Mouse (Mus musculus) myocyte (in vitro differentiated cells): Measurements from ENCODE around the gene Fam166a. TPM values are rescaled to one million over a fixed set of nuclear protein-coding genes. Genes with fewer than 3 reads are reported as not detected.

Experiments used
- H3K27me3 ChIP-seq: one replicate; pipeline ENCODE4 v1.6.1; 2011; ENCODE audit not compliant: control insufficient read depth, insufficient read depth, insufficient read length
- H3K36me3 ChIP-seq: one replicate; pipeline ENCODE4 v1.6.1; 2011; ENCODE audit not compliant: control insufficient read depth, insufficient read depth
- H3K4me2 ChIP-seq: one replicate; pipeline ENCODE4 v1.6.1; 2011; ENCODE audit warnings: low read depth, control low read depth
- H3K4me3 ChIP-seq: one replicate; pipeline ENCODE4 v1.5.1; 2011; ENCODE audit warnings: mild to moderate bottlenecking, control low read depth, moderate library complexity
- H3K79me2 ChIP-seq: one replicate; pipeline ENCODE4 v1.6.1; 2011; ENCODE audit not compliant: control insufficient read depth, insufficient read depth
- H3ac ChIP-seq: one replicate; pipeline ENCODE4 v1.6.1; 2011; ENCODE audit not compliant: control insufficient read depth, insufficient read length
- CEBPB ChIP-seq: IDR thresholded peaks from 2 replicates; pipeline ENCODE4 v1.6.1; 2011; ENCODE audit warnings: mild to moderate bottlenecking, moderate library complexity; ENCODE audit not compliant: poor library complexity, insufficient read depth, severe bottlenecking
- E2F4 ChIP-seq: IDR thresholded peaks from one replicate; pipeline ENCODE4 v1.6.1; 2011; ENCODE audit warnings: mild to moderate bottlenecking, control low read depth, moderate library complexity; ENCODE audit not compliant: insufficient read depth
- MAX ChIP-seq: IDR thresholded peaks from one replicate; pipeline ENCODE4 v1.6.1; 2011; ENCODE audit warnings: low read depth, mild to moderate bottlenecking, control low read depth
- MYOD1 ChIP-seq, 3 experiments: IDR thresholded peaks; one replicate each; pipeline ENCODE4 v1.6.1; 2011; ENCODE audit warnings: control low read depth in 2 of 3, low read depth in 2 of 3, mild to moderate bottlenecking in 2 of 3, moderate library complexity in 1 of 3; ENCODE audit not compliant: insufficient read length in 2 of 3, control insufficient read depth in 1 of 3
- MYOG ChIP-seq, 3 experiments: IDR thresholded peaks; one replicate each; pipeline ENCODE4 v1.6.1; 2011; ENCODE audit warnings: control low read depth in 2 of 3, low read depth in 2 of 3, mild to moderate bottlenecking in 2 of 3; ENCODE audit not compliant: insufficient read length in 2 of 3, control insufficient read depth in 1 of 3, insufficient read depth in 1 of 3
- POLR2A ChIP-seq: IDR thresholded peaks from one replicate; pipeline ENCODE4 v1.6.1; 2011; ENCODE audit warnings: low read depth, mild to moderate bottlenecking, control low read depth, moderate library complexity; ENCODE audit not compliant: insufficient read length
- POLR2AphosphoS2 ChIP-seq: IDR thresholded peaks from one replicate; pipeline ENCODE4 v1.6.1; 2011; ENCODE audit warnings: low read depth, control low read depth; ENCODE audit not compliant: insufficient read length
- REST ChIP-seq: IDR thresholded peaks from one replicate; pipeline ENCODE4 v1.6.1; 2011; ENCODE audit warnings: mild to moderate bottlenecking, control low read depth, moderate library complexity; ENCODE audit not compliant: insufficient read depth, insufficient read length
- SRF ChIP-seq: IDR thresholded peaks from one replicate; pipeline ENCODE4 v1.6.1; 2011; ENCODE audit warnings: low read depth; ENCODE audit not compliant: control insufficient read depth, insufficient read length
- TCF12 ChIP-seq: IDR thresholded peaks from one replicate; pipeline ENCODE4 v1.6.1; 2011; ENCODE audit warnings: mild to moderate bottlenecking, control low read depth; ENCODE audit not compliant: poor library complexity, insufficient read depth, severe bottlenecking
- TCF3 ChIP-seq: IDR thresholded peaks from one replicate; pipeline ENCODE4 v1.6.1; 2011; ENCODE audit warnings: low read depth, control low read depth; ENCODE audit not compliant: insufficient read length
- USF1 ChIP-seq: IDR thresholded peaks from one replicate; pipeline ENCODE4 v1.6.1; 2011; ENCODE audit warnings: low read depth, mild to moderate bottlenecking, control low read depth, moderate library complexity
- polyA plus RNA-seq: library from polyadenylated mRNA; unstranded; fragments of >200 nt; fragmentation: generic; extraction: Trizol; gene quantifications from one replicate; pipeline ENCODE4 v1.2.1, GENCODE M21; 2012; ENCODE audit warnings: missing spikeins

Fam166a gene
- polyA plus RNA-seq, 1 experiment = 0.48 TPM

GRCm38 (mm10) chr2:25233421-25233820 lies 14.9 kb downstream of the Fam166a start:
- Histone ChIP-seq H3ac (no peak overlapping the region), H3K79me2 (no peaks in the 10 kb centered on the region), H3K4me3 (no peak overlapping the region), H3K27me3 (peaks cover 69% of the 10 kb centered on the region), H3K36me3 (no peaks in the 10 kb centered on the region), H3K4me2 (no peak overlapping the region)
- TF ChIP-seq USF1 (no peak), POLR2A (no peak), TCF12 (no peak), REST (no peak), CEBPB (no peak), MYOG (IDR thresholded peaks at IDR 0.05; ENCODE audit: control insufficient read depth in 1 of 3, insufficient read depth in 1 of 3, insufficient read length in 2 of 3, low read depth in 2 of 3) (no peak), MAX (no peak), TCF3 (no peak), E2F4 (no peak), MYOD1 (IDR thresholded peaks at IDR 0.05; ENCODE audit: control insufficient read depth in 1 of 3, insufficient read length in 2 of 3, low read depth in 2 of 3) (no peak), POLR2AphosphoS2 (no peak), SRF (no peak)

GRCm38 (mm10) chr2:25234050-25234449 lies 15.5 kb downstream of the Fam166a start, which contains the start of gene Slc34a3:
TSS of gene Slc34a3 (minus strand) at chr2:25234364.
- H3K36me3 ChIP-seq = no peaks in the 10 kb centered on the region
- TF ChIP-seq TCF12 (no peak), CEBPB (no peak), MAX (no peak), REST (no peak)
- H3K4me2 ChIP-seq = no peak within 1 kb of the TSS
- no peak within 1 kb of the TSS for H3ac ChIP-seq
- H3K4me3 ChIP-seq = no peak within 1 kb of the TSS
- H3K79me2 ChIP-seq = no peaks in the 10 kb centered on the region
- H3K27me3 ChIP-seq = peaks cover 69% of the 10 kb centered on the region

- Histone ChIP-seq H3K4me2 (no peak overlapping the region), H3ac (no peak overlapping the region), H3K27me3 (peaks cover 69% of the 10 kb centered on the region), H3K79me2 (no peaks in the 10 kb centered on the region), H3K36me3 (no peaks in the 10 kb centered on the region), H3K4me3 (no peak overlapping the region)
- no peak for TF ChIP-seq CEBPB
- TF ChIP-seq MYOG (IDR thresholded peaks at IDR 0.05; ENCODE audit: control insufficient read depth in 1 of 3, insufficient read depth in 1 of 3, insufficient read length in 2 of 3, low read depth in 2 of 3) = no peak
- no peak for TF ChIP-seq MAX
- TF ChIP-seq SRF = no peak
- TF ChIP-seq TCF12 = no peak
- TF ChIP-seq REST = no peak
Observed at GRCm38 (mm10) chr2:25234551-25235220, 16.1 kb downstream of the Fam166a start.

- peaks cover 55% of the 10 kb centered on the region for H3K27me3 ChIP-seq
- no peak for TF ChIP-seq SRF
- no peak for TF ChIP-seq POLR2A
- TF ChIP-seq MYOG (IDR thresholded peaks at IDR 0.05; ENCODE audit: control insufficient read depth in 1 of 3, insufficient read depth in 1 of 3, insufficient read length in 2 of 3, low read depth in 2 of 3) = no peak
- no peak for TF ChIP-seq MAX
- TF ChIP-seq E2F4 = no peak
- no peak for TF ChIP-seq USF1
- no peak for TF ChIP-seq TCF12
- no peak for TF ChIP-seq MYOD1 (IDR thresholded peaks at IDR 0.05; ENCODE audit: control insufficient read depth in 1 of 3, insufficient read length in 2 of 3, low read depth in 2 of 3)
- no peak for TF ChIP-seq CEBPB
- TF ChIP-seq TCF3 = no peak
- no peak for TF ChIP-seq POLR2AphosphoS2
- no peak for TF ChIP-seq REST
- H3K36me3 ChIP-seq = no peaks in the 10 kb centered on the region
- no peak within 1 kb of the TSS for H3K4me2 ChIP-seq
- no peaks in the 10 kb centered on the region for H3K79me2 ChIP-seq
- no peak within 1 kb of the TSS for H3ac ChIP-seq
- no peak within 1 kb of the TSS for H3K4me3 ChIP-seq
Observed at GRCm38 (mm10) chr2:25236614-25237013, 18.1 kb downstream of the Fam166a start, which contains the start of gene Rnf224. TSS of gene Rnf224 (minus strand) at chr2:25236787.

DNA sequence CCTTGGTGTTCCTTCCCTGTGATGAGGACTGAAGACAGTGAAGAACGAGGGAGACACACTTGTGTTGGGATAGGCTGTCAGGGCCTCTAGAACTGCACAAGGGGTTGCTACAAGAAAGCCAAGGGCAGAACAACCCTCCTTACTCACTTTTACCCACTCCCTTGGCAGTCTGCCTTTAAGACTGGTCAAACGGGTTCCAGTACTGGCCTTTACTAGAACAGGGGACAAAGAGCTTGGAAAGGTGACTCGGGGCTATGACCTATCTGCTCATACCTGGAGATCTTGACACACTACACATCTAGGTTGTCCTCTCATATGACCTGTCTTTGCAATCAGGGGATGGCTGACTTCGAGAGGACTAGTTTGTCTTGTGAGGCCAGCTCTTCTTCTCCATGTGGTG lies 19.0 kb downstream of the Fam166a start:
- H3K4me2 ChIP-seq = no peak overlapping the region
- TF ChIP-seq SRF (no peak), TCF3 (no peak), TCF12 (no peak), MYOG (IDR thresholded peaks at IDR 0.05; ENCODE audit: control insufficient read depth in 1 of 3, insufficient read depth in 1 of 3, insufficient read length in 2 of 3, low read depth in 2 of 3) (no peak), CEBPB (no peak), MAX (no peak), REST (no peak), E2F4 (no peak), POLR2A (no peak), POLR2AphosphoS2 (no peak), MYOD1 (IDR thresholded peaks at IDR 0.05; ENCODE audit: control insufficient read depth in 1 of 3, insufficient read length in 2 of 3, low read depth in 2 of 3) (no peak), USF1 (no peak)
- H3K36me3 ChIP-seq = no peaks in the 10 kb centered on the region
- no peak overlapping the region for H3K4me3 ChIP-seq
- H3K79me2 ChIP-seq = no peaks in the 10 kb centered on the region
- H3ac ChIP-seq = no peak overlapping the region
- H3K27me3 ChIP-seq = peaks cover 55% of the 10 kb centered on the region
